Mouse (Mus musculus) CH12.LX (cell line): Measurements from ENCODE around the gene Akr1b10. TPM values are rescaled to one million over a fixed set of nuclear protein-coding genes. Genes with fewer than 3 reads are reported as not detected.

ENCODE experiments used
- DNase-seq: peaks from one replicate; pipeline ENCODE4 v3.0.0-alpha.2; 2013; ENCODE audit errors: extremely low read depth
- H3K27ac ChIP-seq: 2 replicates; pipeline ENCODE4 v1.5.1; 2012; ENCODE audit warnings: low read depth, mild to moderate bottlenecking, control low read depth, moderate library complexity; ENCODE audit not compliant: insufficient read depth
- H3K27me3 ChIP-seq: replicated peaks from 2 replicates; pipeline ENCODE3; 2012; ENCODE audit warnings: inconsistent platforms
- H3K36me3 ChIP-seq, 2 experiments: replicated peaks in 1 of 2; 2 replicates each; pipeline versions ENCODE3 to v1.6.1; 2012; ENCODE audit warnings: inconsistent platforms in 1 of 2, low read length in 1 of 2, mild to moderate bottlenecking in 1 of 2, mixed read lengths in 1 of 2, moderate library complexity in 1 of 2; ENCODE audit not compliant: control insufficient read depth in 1 of 2, insufficient read depth in 1 of 2
- H3K4me1 ChIP-seq, 2 experiments: 2 replicates each; pipeline ENCODE4 v1.6.1; 2012; ENCODE audit warnings: inconsistent platforms in 1 of 2, moderate library complexity in 1 of 2; ENCODE audit not compliant: insufficient read depth in 2 of 2, control insufficient read depth in 1 of 2
- H3K4me2 ChIP-seq: 2 replicates; pipeline ENCODE4 v1.6.1; 2012; ENCODE audit warnings: low read depth, mild to moderate bottlenecking, control low read depth; ENCODE audit not compliant: poor library complexity, insufficient read depth, severe bottlenecking
- H3K4me3 ChIP-seq, 3 experiments: fragments of 150-350 bp in 1 of 3; sonication (generic) in 1 of 3; replicated peaks in 1 of 3; 2 replicates each; pipeline versions ENCODE3 to v1.5.1; 2011 to 2012; ENCODE audit warnings: low read depth in 2 of 3, low read length in 2 of 3, mild to moderate bottlenecking in 2 of 3, moderate library complexity in 2 of 3, control low read depth in 1 of 3, improper control_type of control experiment in 1 of 3, inconsistent platforms in 1 of 3, mixed read lengths in 1 of 3; ENCODE audit not compliant: poor library complexity in 1 of 3
- H3K79me2 ChIP-seq: replicated peaks from 2 replicates; pipeline ENCODE4 v1.6.1; 2012; ENCODE audit warnings: mild to moderate bottlenecking, moderate library complexity; ENCODE audit not compliant: control insufficient read depth, poor library complexity, insufficient read depth, severe bottlenecking; ENCODE audit errors: extremely low read depth
- H3K9ac ChIP-seq: 2 replicates; pipeline ENCODE4 v1.6.1; 2012; ENCODE audit warnings: low read depth, mild to moderate bottlenecking, control low read depth, moderate library complexity; ENCODE audit not compliant: insufficient read depth
- H3K9me3 ChIP-seq: replicated peaks from 2 replicates; pipeline ENCODE3; 2012; ENCODE audit warnings: low read length, inconsistent platforms, mixed read lengths
- BHLHE40 ChIP-seq: IDR thresholded peaks from 2 replicates; pipeline ENCODE4 v1.6.1; 2011; ENCODE audit warnings: mild to moderate bottlenecking, low read depth, low read length, improper control_type of control experiment
- CTCF ChIP-seq, 2 experiments: IDR thresholded peaks in 1 of 2; conservative IDR thresholded peaks in 1 of 2; 2 replicates each; pipeline ENCODE4 v1.5.1; 2011 to 2012; ENCODE audit warnings: low read depth in 2 of 2, low read length in 2 of 2, improper control_type of control experiment in 1 of 2, inconsistent platforms in 1 of 2, mild to moderate bottlenecking in 1 of 2, moderate library complexity in 1 of 2
- E2F4 ChIP-seq: IDR thresholded peaks from 2 replicates; pipeline ENCODE4 v1.6.1; 2011; ENCODE audit warnings: low read depth, low read length, improper control_type of control experiment; ENCODE audit not compliant: insufficient replicate concordance
- ELF1 ChIP-seq: IDR thresholded peaks from 2 replicates; pipeline ENCODE4 v1.6.1; 2014; ENCODE audit warnings: low read depth, mild to moderate bottlenecking, inconsistent platforms, low read length, improper control_type of control experiment
- EP300 ChIP-seq: IDR thresholded peaks from 2 replicates; pipeline ENCODE4 v1.6.1; 2011; ENCODE audit warnings: low read length, improper control_type of control experiment
- ETS1 ChIP-seq: conservative IDR thresholded peaks from 2 replicates; pipeline ENCODE4 v1.6.1; 2012; ENCODE audit warnings: low read depth, mild to moderate bottlenecking, inconsistent platforms, low read length, improper control_type of control experiment, moderate library complexity
- JUN ChIP-seq: IDR thresholded peaks from 2 replicates; pipeline ENCODE4 v1.6.1; 2011; ENCODE audit warnings: low read depth, mild to moderate bottlenecking, low read length, improper control_type of control experiment, moderate library complexity; ENCODE audit not compliant: insufficient read depth
- MAFK ChIP-seq: IDR thresholded peaks from 2 replicates; pipeline ENCODE4 v1.6.1; 2011; ENCODE audit warnings: low read length, improper control_type of control experiment; ENCODE audit not compliant: insufficient replicate concordance
- MAX ChIP-seq: IDR thresholded peaks from 2 replicates; pipeline ENCODE4 v1.6.1; 2011; ENCODE audit warnings: low read length, improper control_type of control experiment
- MAZ ChIP-seq: IDR thresholded peaks from 2 replicates; pipeline ENCODE4 v1.6.1; 2012; ENCODE audit warnings: low read depth, mild to moderate bottlenecking, inconsistent platforms, low read length, improper control_type of control experiment, moderate library complexity
- MYC ChIP-seq: IDR thresholded peaks from 2 replicates; pipeline ENCODE4 v1.6.1; 2011; ENCODE audit warnings: low read depth, mild to moderate bottlenecking, improper control_type of control experiment, low read length
- NRF1 ChIP-seq: IDR thresholded peaks from 2 replicates; pipeline ENCODE4 v1.6.1; 2014; ENCODE audit warnings: low read depth, mild to moderate bottlenecking, inconsistent platforms, low read length, improper control_type of control experiment, moderate library complexity
- PAX5 ChIP-seq: IDR thresholded peaks from 2 replicates; pipeline ENCODE4 v1.6.1; 2012; ENCODE audit warnings: low read length, inconsistent platforms, mixed read lengths
- POLR2A ChIP-seq: IDR thresholded peaks from 2 replicates; pipeline ENCODE4 v1.6.1; 2011; ENCODE audit warnings: low read depth, mild to moderate bottlenecking, improper control_type of control experiment, low read length
- SMC3 ChIP-seq: IDR thresholded peaks from 2 replicates; pipeline ENCODE4 v1.6.1; 2011; ENCODE audit warnings: low read depth, low read length, improper control_type of control experiment
- TBP ChIP-seq: conservative IDR thresholded peaks from 2 replicates; pipeline ENCODE4 v1.6.1; 2011; ENCODE audit warnings: low read depth, low read length, improper control_type of control experiment
- TCF12 ChIP-seq: IDR thresholded peaks from 2 replicates; pipeline ENCODE4 v1.6.1; 2014; ENCODE audit warnings: low read depth, mild to moderate bottlenecking, inconsistent platforms, low read length, improper control_type of control experiment
- UBTF ChIP-seq: IDR thresholded peaks from 2 replicates; pipeline ENCODE4 v1.6.1; 2012; ENCODE audit warnings: low read depth, mild to moderate bottlenecking, inconsistent platforms, low read length, improper control_type of control experiment, moderate library complexity
- ZC3H11A ChIP-seq: IDR thresholded peaks from 2 replicates; pipeline ENCODE4 v1.6.1; 2012; ENCODE audit warnings: low read depth, mild to moderate bottlenecking, inconsistent platforms, low read length, improper control_type of control experiment
- ZKSCAN1 ChIP-seq: IDR thresholded peaks from 2 replicates; pipeline ENCODE4 v1.6.1; 2012; ENCODE audit warnings: low read depth, inconsistent platforms, low read length, improper control_type of control experiment, borderline replicate concordance
- dilution Hi-C: fragments of 300-500 bp; cut with MboI; formaldehyde crosslinking; loops from 2 replicates; pipeline ENCODE4 v1.14.3; 2020; ENCODE audit warnings: low sequenced_read_pairs; ENCODE audit not compliant: extremely low pct_unique_long_range_greater_than_20kb, extremely low pct_ligation_motif_present
- in situ Hi-C: fragments of 300-500 bp; cut with MboI; formaldehyde crosslinking; loops from 3 replicates; pipeline ENCODE4 v1.14.3; 2019; ENCODE audit warnings: low sequenced_read_pairs, low pct_ligation_motif_present, low pct_unique_long_range_greater_than_20kb, mixed read lengths
- polyA plus RNA-seq: library from polyadenylated mRNA; unstranded; fragments of >175 nt; gene quantifications from 2 replicates; pipeline ENCODE4 v1.2.1, GENCODE M21; 2012; ENCODE audit warnings: low read depth; ENCODE audit not compliant: insufficient read length
- total RNA-seq, 2 experiments: library from RNA; depleted of rRNA; stranded (reverse); fragments of 300-350 nt in 1 of 2; fragments of >200 nt in 1 of 2; gene quantifications; 2 replicates each; pipeline ENCODE4 v1.2.3; 2012 to 2014

The Akr1b10 gene
- total and polyA plus RNA-seq, 3 experiments, result 20.3 to 34.7 (median 29.6) TPM

DNA sequence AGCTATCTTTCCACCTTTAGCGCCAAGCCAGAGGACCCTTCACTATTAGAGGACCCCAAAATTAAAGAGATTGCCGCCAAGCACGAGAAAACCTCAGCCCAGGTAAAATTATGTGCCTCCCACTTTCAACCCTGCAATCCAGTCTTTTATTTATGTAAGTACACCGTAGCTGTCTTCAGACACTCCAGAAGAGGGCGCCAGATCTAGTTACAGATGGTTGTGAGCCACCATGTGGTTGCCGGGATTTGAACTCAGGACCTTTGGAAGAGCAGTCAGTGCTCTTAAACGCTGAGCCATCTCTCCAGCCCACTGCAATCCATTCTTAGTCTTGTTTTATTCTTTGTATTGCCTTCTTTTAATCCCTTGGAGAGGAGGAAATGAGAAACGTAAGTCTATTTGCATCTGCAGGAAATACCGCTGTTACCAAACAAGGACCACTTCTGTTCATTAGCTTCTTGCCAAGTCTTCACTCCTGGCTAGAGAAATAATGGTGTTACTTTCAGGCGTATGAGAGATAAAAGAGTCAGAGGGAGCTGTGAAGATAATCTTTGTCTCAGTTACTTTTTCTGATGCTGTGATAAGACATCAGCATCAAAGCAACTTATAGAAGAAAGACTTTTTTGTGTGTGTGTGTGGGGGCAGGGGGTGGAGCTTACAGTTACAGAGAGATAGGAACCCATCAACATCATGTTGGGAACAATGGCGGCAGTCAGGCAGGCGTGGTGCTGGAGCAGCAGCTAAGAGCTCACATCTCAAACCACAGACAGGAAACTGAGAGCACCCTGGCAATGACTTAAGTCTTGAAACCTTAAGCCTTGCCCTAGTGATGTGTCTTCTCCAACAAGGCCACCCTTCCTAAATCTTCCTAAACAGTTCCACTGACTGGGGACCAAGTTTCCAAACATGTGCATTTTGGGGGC is 19.5 kb upstream of the Akr1b10 start:
- in situ Hi-C loops (no loop called here), dilution Hi-C loops (no loop called here)
- Histone ChIP-seq H3K79me2 (no peaks in the 10 kb centered on the region), H3K36me3 (no peaks in the 10 kb centered on the region), H3K27ac (no peak overlapping the region), H3K9ac (no peak overlapping the region), H3K4me2 (no peak overlapping the region), H3K9me3 (no peaks in the 10 kb centered on the region), H3K4me1 (peaks cover 0 to 20% of the 10 kb centered on the region in 2 experiments; a peak in 2 of 4 replicates), H3K4me3 (no peak overlapping the region), H3K27me3 (no peaks in the 10 kb centered on the region)
- TF ChIP-seq MYC (no peak), PAX5 (no peak), CTCF (conservative IDR thresholded peaks at IDR 0.05 in 1 of 2, IDR thresholded peaks at IDR 0.05 in 1 of 2; ENCODE audit: low read depth in 2 of 2, low read length in 2 of 2) (peak in 1 of 2 experiments; percentile 26; a peak in 2 of 4 replicates), NRF1 (no peak), SMC3 (peak; percentile 7; the same call in 1 of the 2 replicates), ETS1 (no peak), ZKSCAN1 (no peak)
- no peak for DNase-seq

DNA sequence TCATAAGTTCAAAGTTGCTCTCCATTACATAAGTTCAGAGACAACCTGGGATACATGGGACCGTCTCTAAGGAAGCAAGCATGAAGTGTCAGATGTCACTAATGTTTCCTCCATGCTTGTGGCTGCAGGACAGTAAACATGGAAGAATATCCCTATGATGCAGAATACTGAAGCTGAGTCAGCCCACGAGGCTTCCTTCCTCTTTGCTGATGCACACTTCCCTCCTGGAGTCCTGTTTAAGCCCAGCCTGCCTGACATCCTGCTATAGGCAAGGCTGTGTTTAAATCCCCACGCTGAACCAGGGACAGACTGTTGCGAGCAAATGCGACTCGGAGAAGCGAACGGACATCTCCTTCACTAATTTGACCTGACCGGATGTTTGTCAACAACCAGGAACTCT is 16.0 kb upstream of the Akr1b10 start:
- no peak overlapping the region for H3K9ac ChIP-seq
- H3K27ac ChIP-seq, result no peak overlapping the region
- no peak overlapping the region for H3K4me3 ChIP-seq
- dilution Hi-C loops (no loop called here), in situ Hi-C loops (no loop called here)
- no peak for TF ChIP-seq ELF1
- TF ChIP-seq E2F4, result no peak
- TF ChIP-seq ZC3H11A, result no peak
- TF ChIP-seq EP300, result no peak
- no peak for TF ChIP-seq MAZ
- TF ChIP-seq PAX5, result no peak
- TF ChIP-seq POLR2A, result no peak
- no peak for TF ChIP-seq UBTF
- TF ChIP-seq ETS1, result no peak
- TF ChIP-seq MAFK, result no peak
- no peak for TF ChIP-seq TCF12
- TF ChIP-seq BHLHE40, result no peak
- TF ChIP-seq SMC3, result no peak
- no peak for TF ChIP-seq TBP
- TF ChIP-seq JUN, result no peak
- no peak for TF ChIP-seq ZKSCAN1
- TF ChIP-seq MAX, result no peak
- no peak for TF ChIP-seq MYC
- no peaks in the 10 kb centered on the region for H3K36me3 ChIP-seq
- H3K4me1 ChIP-seq, result peaks cover 0 to 24% of the 10 kb centered on the region in 2 experiments; a peak in 2 of 4 replicates
- no peaks in the 10 kb centered on the region for H3K9me3 ChIP-seq
- no peaks in the 10 kb centered on the region for H3K27me3 ChIP-seq
- H3K79me2 ChIP-seq, result no peaks in the 10 kb centered on the region
- H3K4me2 ChIP-seq, result no peak overlapping the region
- DNase-seq, result no peak
